Mouse (Mus musculus) fibroblast of lung, adult 2 months (primary cell): ENCODE measurements at regions not wholly inside any gene's neighbourhood (a gene's known extent, or its start where the extent isn't known, plus 50 kb on each side); places are given as distances from the start of the nearest gene placed in this dataset.

Experiments
- DNase-seq: peaks from one replicate; pipeline ENCODE4 v3.0.0-alpha.2; 2011; ENCODE audit warnings: low read depth

DNA sequence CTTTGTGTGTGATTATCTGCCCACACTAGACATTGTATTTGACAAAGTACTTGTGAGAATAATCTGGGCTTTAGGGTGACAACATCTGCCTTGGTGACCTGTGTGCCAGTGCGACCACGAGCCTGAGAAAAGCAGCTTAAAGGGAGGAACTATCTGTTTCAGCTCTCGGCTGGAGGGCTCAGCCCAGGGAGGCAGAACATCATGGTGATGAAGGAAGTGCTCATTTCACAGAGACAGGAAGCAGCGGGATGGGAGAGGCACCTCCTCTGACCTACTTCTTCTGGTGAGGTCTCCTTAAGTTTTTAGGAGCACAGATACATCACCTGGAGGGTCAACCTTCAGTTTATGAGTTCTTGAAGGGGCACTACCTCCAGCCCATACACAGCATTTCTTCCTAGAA lies 89.8 kb downstream of the Kif26a start:
- DNase-seq: no peak

GRCm38 (mm10) chr12:112237061-112237490 lies 91.1 kb downstream of the Kif26a start:
- DNase-seq: no peak

DNA sequence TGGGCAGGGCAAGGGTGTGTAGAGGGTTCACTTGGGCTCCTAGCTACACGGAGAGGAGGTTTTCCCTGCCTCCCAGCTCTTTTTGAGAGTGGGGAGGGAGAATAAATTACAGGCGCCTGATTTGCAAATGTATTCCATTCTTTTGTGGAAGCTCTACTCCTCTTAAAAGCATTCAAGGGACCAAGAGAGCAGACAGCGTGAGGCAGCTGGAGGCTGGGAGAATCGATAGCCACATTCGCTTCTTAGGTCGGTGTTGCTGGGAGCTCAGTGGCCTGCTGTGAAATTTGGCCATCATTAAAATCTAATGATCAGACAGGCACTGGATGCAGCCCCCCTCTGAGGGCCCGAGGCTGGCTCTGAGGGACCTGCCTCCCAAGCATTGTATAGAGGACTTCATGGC lies 92.8 kb downstream of the Kif26a start:
- no peak for DNase-seq

DNA sequence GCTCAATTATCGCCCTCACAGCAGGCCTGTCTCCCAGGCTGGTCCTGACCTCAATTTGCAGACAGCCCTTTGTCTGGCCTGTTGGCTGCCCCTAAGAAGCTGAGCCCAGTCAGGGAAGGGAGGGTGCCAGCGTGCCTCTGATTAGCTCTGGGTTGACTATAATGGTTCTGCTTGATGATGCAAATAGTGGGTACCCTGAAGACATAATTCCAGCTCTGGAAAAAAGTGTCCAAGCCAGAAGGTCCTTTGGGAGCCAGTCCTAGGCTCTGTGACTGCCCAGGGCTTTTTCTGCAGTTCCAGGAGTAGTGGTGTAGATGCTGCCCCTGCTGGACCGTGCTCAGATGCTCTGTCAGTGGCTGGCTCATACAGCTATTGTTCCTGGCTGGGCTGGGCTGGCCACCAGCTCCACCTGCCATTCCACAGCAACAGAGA lies 95.7 kb downstream of the Kif26a start:
- no peak for DNase-seq

DNA sequence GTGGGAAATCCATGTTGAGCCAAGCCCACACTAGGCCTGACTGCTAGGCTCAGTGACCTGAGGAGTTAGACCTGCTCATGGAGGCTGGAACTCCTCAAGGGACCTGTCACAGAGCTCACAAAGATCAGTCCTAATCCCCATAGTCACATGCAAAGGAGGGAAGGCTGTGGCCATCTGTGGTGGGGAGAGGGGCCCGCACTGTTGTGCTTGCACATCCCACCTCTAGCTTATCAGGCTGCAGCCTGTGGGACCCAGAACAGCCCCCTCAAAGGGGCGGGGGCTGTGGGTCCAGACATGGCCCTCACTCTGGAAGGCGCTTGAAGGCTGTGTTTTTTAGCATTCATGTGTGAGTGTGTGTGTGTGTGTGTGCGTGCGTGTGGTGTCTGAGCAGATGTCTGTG lies 97.2 kb downstream of the Kif26a start:
- DNase-seq: no peak

DNA sequence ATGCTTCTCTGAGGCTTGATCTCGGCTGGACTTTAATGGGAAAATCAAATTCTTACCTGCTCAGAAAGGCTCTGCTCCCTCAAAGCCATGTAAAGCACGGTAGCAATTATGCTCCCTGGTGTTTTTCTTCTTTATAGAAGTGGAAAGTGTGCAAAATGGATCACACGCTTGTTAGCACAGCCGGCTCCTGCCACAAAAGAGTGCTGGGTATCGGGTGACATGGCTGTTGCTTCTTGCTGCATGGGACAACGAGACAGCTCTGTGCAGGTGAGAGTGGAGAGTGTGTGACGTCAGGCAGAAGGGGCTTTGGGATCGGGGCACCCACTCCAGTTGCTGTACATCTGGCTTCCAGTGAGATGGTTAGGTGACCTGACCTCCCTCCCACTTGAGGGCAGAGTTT lies 104.9 kb downstream of the Kif26a start:
- no peak for DNase-seq

DNA sequence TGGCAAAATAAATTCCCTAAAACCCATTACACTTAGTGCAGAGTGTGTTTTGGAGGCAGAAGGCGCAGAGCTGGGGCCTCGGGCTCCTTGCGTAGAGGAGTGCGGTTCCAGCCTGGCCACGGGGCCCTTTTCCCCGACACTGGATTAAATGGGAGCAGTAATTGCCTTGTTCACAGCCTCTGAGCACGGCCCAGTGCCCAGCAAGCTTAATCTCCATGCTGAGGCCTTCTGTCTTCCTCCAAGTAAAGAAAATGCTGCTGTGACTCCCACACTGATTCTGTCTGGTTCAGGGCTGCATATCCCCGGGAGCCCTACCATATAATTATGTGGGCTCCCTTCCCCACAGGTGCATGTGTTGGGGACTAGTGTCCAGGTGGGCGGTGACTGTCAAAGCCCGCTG lies 107.5 kb downstream of the Kif26a start:
- no peak for DNase-seq

GRCm38 (mm10) chr12:112255223-112255622 lies 109.2 kb downstream of the Kif26a start:
- no peak for DNase-seq

DNA sequence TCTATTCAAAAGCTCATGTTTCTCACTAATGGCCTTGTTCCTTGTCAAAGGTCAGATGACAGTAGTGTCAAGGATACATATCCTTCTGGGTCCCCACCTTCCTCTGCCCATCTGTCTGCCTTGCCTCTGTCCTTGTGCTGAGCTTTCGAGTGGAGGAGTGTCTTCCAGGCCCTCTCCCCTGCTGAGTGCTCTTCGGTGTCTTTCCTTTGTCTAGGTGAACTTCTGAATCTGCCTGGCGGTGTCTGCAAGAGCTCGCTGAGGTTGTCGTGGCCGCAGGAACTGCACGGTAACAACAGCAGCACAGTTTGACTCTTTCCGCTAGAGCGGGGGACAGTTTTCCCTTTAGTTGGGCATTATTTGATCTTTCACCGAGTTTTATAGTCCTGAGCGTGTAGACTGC lies 111.7 kb downstream of the Kif26a start:
- DNase-seq: no peak

- no peak for DNase-seq
Measured at GRCm38 (mm10) chr12:112263283-112264056, 117.5 kb downstream of the Kif26a start.

DNA sequence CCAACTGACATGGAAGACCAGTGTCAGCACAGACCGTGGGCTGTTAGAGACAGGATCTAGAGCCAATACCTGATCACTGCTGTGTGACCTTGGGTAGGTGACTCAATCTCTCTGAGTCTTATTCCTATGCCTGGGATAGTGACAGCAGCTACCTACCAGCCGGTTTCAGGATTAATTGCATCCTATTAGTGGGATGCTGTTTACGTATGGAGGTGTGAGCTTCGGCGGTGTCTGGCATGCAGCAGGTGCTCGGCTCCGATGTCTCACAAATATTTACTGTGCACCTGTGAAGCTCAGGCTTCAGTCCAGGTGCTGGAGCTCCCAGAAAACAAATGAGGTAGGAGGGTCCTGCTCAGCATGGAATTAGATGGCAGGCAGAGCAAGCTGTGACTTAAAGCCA lies 118.2 kb downstream of the Kif26a start:
- no peak for DNase-seq

GRCm38 (mm10) chr12:112265289-112265969 lies 119.4 kb downstream of the Kif26a start:
- DNase-seq: no peak

GRCm38 (mm10) chr12:112274026-112274425 lies 128.0 kb downstream of the Kif26a start:
- DNase-seq: no peak

GRCm38 (mm10) chr12:112274756-112275155 lies 128.7 kb downstream of the Kif26a start:
- DNase-seq: no peak

GRCm38 (mm10) chr12:112276651-112277050 lies 130.6 kb downstream of the Kif26a start:
- no peak for DNase-seq

- no peak for DNase-seq
Measured at GRCm38 (mm10) chr12:112277511-112277910, 131.5 kb downstream of the Kif26a start.

DNA sequence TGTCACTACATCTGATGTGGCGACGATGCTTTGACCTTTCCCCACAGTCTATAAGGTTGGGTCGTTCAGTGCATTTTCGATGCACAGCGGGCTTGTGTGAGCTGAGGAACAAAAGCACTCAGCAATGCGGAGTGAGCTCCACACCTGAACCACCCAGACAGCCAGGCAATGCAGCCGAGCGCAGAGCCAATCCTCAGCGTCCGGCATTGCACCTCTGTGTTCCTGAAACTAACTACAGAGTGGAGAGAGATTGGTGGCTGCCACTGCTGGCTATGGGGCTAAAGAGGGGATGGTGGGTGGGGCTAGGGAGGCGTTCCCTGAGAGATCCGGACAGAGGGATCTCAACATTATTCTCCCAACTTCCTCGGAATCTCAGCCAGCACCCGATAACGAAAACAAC lies 139.1 kb downstream of the Kif26a start:
- no peak for DNase-seq

- no peak for DNase-seq
Measured at GRCm38 (mm10) chr12:112288786-112289185, 142.8 kb downstream of the Kif26a start.

GRCm38 (mm10) chr12:112290299-112290698 lies 144.3 kb downstream of the Kif26a start:
- DNase-seq: peak; percentile 5

GRCm38 (mm10) chr12:112291748-112292561 lies 145.9 kb downstream of the Kif26a start:
- no peak for DNase-seq

DNA sequence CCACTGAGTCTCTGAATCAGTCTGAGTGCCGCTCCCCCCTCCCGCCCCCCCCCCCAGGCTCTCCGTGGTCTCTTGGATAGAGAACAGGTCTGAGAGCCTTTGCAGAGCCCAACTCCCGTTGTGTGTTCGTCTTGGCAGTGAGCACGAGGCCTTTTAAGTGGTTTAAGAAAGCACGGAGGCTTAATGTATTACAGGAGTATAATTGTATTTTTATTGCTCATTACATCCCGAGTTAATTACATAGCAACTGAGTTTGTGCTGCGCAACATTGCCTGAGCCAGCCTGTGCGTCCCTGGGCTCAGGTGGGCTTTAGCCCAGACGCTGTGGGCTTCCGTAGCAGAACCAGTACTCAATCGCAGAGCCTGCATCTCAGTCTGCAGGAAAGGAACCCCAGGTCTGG lies 147.1 kb downstream of the Kif26a start:
- no peak for DNase-seq

DNA sequence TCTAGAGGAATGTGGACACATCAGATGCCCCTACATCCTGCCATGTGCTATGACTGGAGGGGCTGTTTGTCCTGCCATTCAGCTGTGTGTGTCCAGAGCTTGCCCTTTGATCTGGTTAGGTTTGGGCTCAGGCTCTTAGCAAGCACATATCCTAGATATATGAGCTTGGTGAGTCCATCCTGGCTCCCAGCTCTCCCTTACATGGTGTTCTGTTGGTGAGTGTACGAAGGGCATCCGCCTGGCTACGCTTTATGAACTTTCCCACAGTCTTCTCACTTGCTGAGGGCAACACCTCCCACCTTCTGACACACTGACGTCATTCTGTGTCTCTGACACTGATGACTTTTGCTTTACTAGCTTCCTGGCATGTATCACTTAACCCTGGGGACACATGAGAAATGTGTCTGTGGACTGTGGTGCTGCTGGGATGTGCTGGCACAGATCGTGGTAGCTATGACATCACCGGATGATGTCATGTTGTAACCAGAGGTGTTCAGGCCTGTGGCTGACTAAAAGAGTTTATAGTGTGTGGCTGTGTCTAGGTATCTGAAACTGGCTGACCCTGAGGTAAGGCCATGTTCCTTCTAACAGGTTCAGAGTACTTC lies 149.4 kb downstream of the Kif26a start:
- DNase-seq: no peak
